ENCODE assay signal across 8 mouse cellular contexts in genomic region chr4:59002948-59003805, GRCm38 (mm10). TPM values are rescaled to one million over a fixed set of nuclear protein-coding genes. Genes with fewer than 3 reads are reported as not detected.
A peak's percentile ranks its signal among the peaks of the same experiment; 100 is the strongest.
DNase-seq lines count a peak whose midpoint lies in the region; ATAC-seq and TF ChIP-seq lines count a peak whose summit lies in the region.

Gene Gm20503, plus strand, starts transcription at chr4:59003210.

- H3K4me3 ChIP-seq in ES-Bruce4 (ENCODE audit: low read depth, low read length), result peak within 1 kb of the TSS; percentile 82
- H3K4me3 ChIP-seq in forebrain, embryonic 13.5 days, result peak within 1 kb of the TSS; percentile 88
- H3K4me3 ChIP-seq in liver, embryonic 16.5 days (ENCODE audit: low read depth, low read length), result peak within 1 kb of the TSS; percentile 91
- peak within 1 kb of the TSS; percentile 93 for H3K4me3 ChIP-seq in neural tube, embryonic 12.5 days
- peak within 1 kb of the TSS; percentile 97 for H3K4me3 ChIP-seq in stomach, postnatal 0 days (ENCODE audit: low read depth, low read length)

- peak; percentile 96 for ATAC-seq in cerebellum, adult (ENCODE audit: insufficient number of reproducible peaks, low FRiP score, low TSS enrichment)
- ATAC-seq in forebrain, embryonic 13.5 days, result peak; percentile 100
- peak; percentile 97 for ATAC-seq in liver, embryonic 16.5 days (ENCODE audit: low read depth)
- ATAC-seq in neural tube, embryonic 12.5 days (ENCODE audit: low FRiP score, low read depth), result peak; percentile 99
- ATAC-seq in stomach, postnatal 0 days (ENCODE audit: low FRiP score, low TSS enrichment), result peak; percentile 97

- peak; percentile 94 for DNase-seq in heart, postnatal 10 days
- DNase-seq in large intestine, adult 2 months (ENCODE audit: low read depth, low spot score), result peak; percentile 59
- DNase-seq in stomach, postnatal 0 days (ENCODE audit: low spot score), result peak; percentile 93

- no peak for TF ChIP-seq CTCF in ES-Bruce4 (IDR thresholded peaks at IDR 0.05; ENCODE audit: low read depth, low read length)
- no peak for TF ChIP-seq CTCF in stomach, postnatal 0 days (IDR thresholded peaks at IDR 0.05; ENCODE audit: low read depth)

- no peak within 1 kb of the TSS for H3K27ac ChIP-seq in ES-Bruce4 (ENCODE audit: insufficient read depth, low read length)
- peak within 1 kb of the TSS; percentile 91 for H3K27ac ChIP-seq in forebrain, embryonic 13.5 days
- H3K27ac ChIP-seq in liver, embryonic 16.5 days (ENCODE audit: low read length), result peak within 1 kb of the TSS; percentile 90
- H3K27ac ChIP-seq in neural tube, embryonic 12.5 days, result peak within 1 kb of the TSS; percentile 60; the same call in 1 of the 2 replicates
- H3K27ac ChIP-seq in stomach, postnatal 0 days (replicated peaks), result peak within 1 kb of the TSS; percentile 89

- no peaks in the 10 kb centered on the region for H3K27me3 ChIP-seq in ES-Bruce4 (ENCODE audit: control insufficient read depth, insufficient read depth, low read length, poor library complexity, severe bottlenecking)
- no peaks in the 10 kb centered on the region for H3K27me3 ChIP-seq in forebrain, embryonic 13.5 days
- no peaks in the 10 kb centered on the region for H3K27me3 ChIP-seq in liver, embryonic 16.5 days (ENCODE audit: control insufficient read depth, insufficient read depth, low read depth, low read length)
- no peaks in the 10 kb centered on the region for H3K27me3 ChIP-seq in neural tube, embryonic 12.5 days (replicated peaks)
- no peaks in the 10 kb centered on the region for H3K27me3 ChIP-seq in stomach, postnatal 0 days (ENCODE audit: control insufficient read depth, insufficient read depth, low read length)

- TF ChIP-seq EP300 in ES-Bruce4 (IDR thresholded peaks at IDR 0.05; ENCODE audit: insufficient read depth, low read depth, low read length), result no peak
- no peak for TF ChIP-seq EP300 in stomach, postnatal 0 days (optimal IDR thresholded peaks at IDR 0.05)

- no peaks in the 10 kb centered on the region for H3K36me3 ChIP-seq in ES-Bruce4 (ENCODE audit: control insufficient read depth, insufficient read depth, low read length, poor library complexity, severe bottlenecking)
- H3K36me3 ChIP-seq in forebrain, embryonic 13.5 days (ENCODE audit: poor library complexity, severe bottlenecking), result no peaks in the 10 kb centered on the region
- H3K36me3 ChIP-seq in liver, embryonic 16.5 days (ENCODE audit: control insufficient read depth, insufficient read depth), result no peaks in the 10 kb centered on the region
- H3K36me3 ChIP-seq in neural tube, embryonic 12.5 days, result no peaks in the 10 kb centered on the region
- no peaks in the 10 kb centered on the region for H3K36me3 ChIP-seq in stomach, postnatal 0 days (ENCODE audit: control insufficient read depth, insufficient read depth, low read length)

- H3K9ac ChIP-seq in ES-Bruce4 (ENCODE audit: low read depth, poor library complexity, severe bottlenecking), result peak within 1 kb of the TSS; percentile 79
- peak within 1 kb of the TSS; percentile 96 for H3K9ac ChIP-seq in forebrain, embryonic 13.5 days
- peak within 1 kb of the TSS; percentile 94 for H3K9ac ChIP-seq in liver, embryonic 16.5 days (ENCODE audit: low read depth, low read length)
- peak within 1 kb of the TSS; percentile 95 for H3K9ac ChIP-seq in neural tube, embryonic 12.5 days
- H3K9ac ChIP-seq in stomach, postnatal 0 days (ENCODE audit: low read length), result peak within 1 kb of the TSS; percentile 89

- intact Hi-C loops in heart, postnatal 10 days (cut with DNase I), result no loop called here

- no peak for TF ChIP-seq POLR2A in ES-Bruce4 (IDR thresholded peaks at IDR 0.05; ENCODE audit: insufficient read depth, low read length)

- no peaks in the 10 kb centered on the region for H3K4me1 ChIP-seq in ES-Bruce4 (ENCODE audit: control insufficient read depth, insufficient read depth, low read length)
- H3K4me1 ChIP-seq in forebrain, embryonic 13.5 days, result peaks cover 24% of the 10 kb centered on the region
- peaks cover 31% of the 10 kb centered on the region for H3K4me1 ChIP-seq in liver, embryonic 16.5 days (ENCODE audit: control insufficient read depth, low read depth, low read length)
- H3K4me1 ChIP-seq in neural tube, embryonic 12.5 days, result peaks cover 30% of the 10 kb centered on the region
- peaks cover 2% of the 10 kb centered on the region; the same call in 1 of the 2 replicates for H3K4me1 ChIP-seq in stomach, postnatal 0 days (replicated peaks; ENCODE audit: control insufficient read depth, insufficient read depth)

- H3K9me3 ChIP-seq in ES-Bruce4 (replicated peaks; ENCODE audit: control insufficient read depth, insufficient read depth, low read length, poor library complexity, severe bottlenecking), result no peaks in the 10 kb centered on the region
- H3K9me3 ChIP-seq in forebrain, embryonic 13.5 days (replicated peaks), result no peaks in the 10 kb centered on the region
- H3K9me3 ChIP-seq in liver, embryonic 16.5 days (replicated peaks; ENCODE audit: control insufficient read depth, low read length), result no peaks in the 10 kb centered on the region
- H3K9me3 ChIP-seq in neural tube, embryonic 12.5 days, result no peaks in the 10 kb centered on the region
- no peaks in the 10 kb centered on the region for H3K9me3 ChIP-seq in stomach, postnatal 0 days (ENCODE audit: control insufficient read depth, low read length)

- peak within 1 kb of the TSS; percentile 87 for H3K4me2 ChIP-seq in forebrain, embryonic 13.5 days
- H3K4me2 ChIP-seq in liver, embryonic 16.5 days (ENCODE audit: low read depth, low read length), result peak within 1 kb of the TSS; percentile 99
- H3K4me2 ChIP-seq in neural tube, embryonic 12.5 days (replicated peaks), result peak within 1 kb of the TSS; percentile 70
- peak within 1 kb of the TSS; percentile 93 for H3K4me2 ChIP-seq in stomach, postnatal 0 days (replicated peaks; ENCODE audit: low read depth)

- WGBS in forebrain, embryonic 13.5 days, result 0% methylated on average over 81 of the region's 89 CpGs
- under 1% methylated on average over 86 of the region's 89 CpGs for WGBS in large intestine, adult 2 months
- under 1% methylated on average over 81 of the region's 89 CpGs for WGBS in liver, embryonic 16.5 days (ENCODE audit: insufficient replicate concordance)
- under 1% methylated on average over 80 of the region's 89 CpGs for WGBS in neural tube, embryonic 12.5 days
- WGBS in stomach, postnatal 0 days, result under 1% methylated on average over 83 of the region's 89 CpGs

RNA-seq across cellular contexts. Expression of gene Gm20503, which starts in this region (rescaled TPM):
- polyA plus RNA-seq in ES-Bruce4 (2011; ENCODE audit: insufficient read depth, insufficient read length, low read depth, missing spikeins), result not detected in 2 replicates
- polyA plus RNA-seq in forebrain, embryonic 13.5 days (2015; fragmentation: Nextera tagmentation; extraction: Ambion mirVana), result 7.7 and 8.7 TPM in 2 replicates
- 1 to 10 TPM; 3.7 TPM for total RNA-seq in heart, postnatal 10 days (2021)
- polyA plus RNA-seq in large intestine, adult 2 months (2012; rRNA removed), result not detected in 2 replicates
- 4.2 and 6.3 TPM in 2 replicates for polyA plus RNA-seq in liver, embryonic 16.5 days (2015; fragmentation: Nextera tagmentation; extraction: Ambion mirVana)
- polyA plus RNA-seq in neural tube, embryonic 12.5 days (2016; fragmentation: Nextera tagmentation; extraction: Ambion mirVana), result 10.0 and 10.4 TPM in 2 replicates
- 18.5 and 21.6 TPM in 2 replicates for polyA plus RNA-seq in stomach, postnatal 0 days (2015; fragmentation: Nextera tagmentation; extraction: Ambion mirVana)

Comparison
In these comparisons a context has a peak if more than half of its experiments do, and no peak if none do; other contexts are left out.
1. Peak in DNase-seq in large intestine, adult 2 months; RNA of the gene not detected or under 1 TPM.